Mouse (Mus musculus) embryonic facial prominence, embryonic 14.5 days (tissue): Measurements from ENCODE around the gene Arl15. TPM values are rescaled to one million over a fixed set of nuclear protein-coding genes. Genes with fewer than 3 reads are reported as not detected.
A peak's percentile ranks its signal among the peaks of the same experiment; 100 is the strongest.
"Not testable (repeated sequence)": the region's sequence is repeated elsewhere in the genome, so short reads cannot be mapped to it uniquely, and the experiment has no call there.

Experiments
- ATAC-seq: fragments of 200-750 bp; cut with Nextera tagmentation; 2 replicates; pipeline ENCODE4 v1.8.0; 2017; ENCODE audit warnings: low read depth, moderate number of reproducible peaks, moderate TSS enrichment
- DNase-seq: peaks from one replicate; pipeline ENCODE4 v3.0.0-alpha.2; 2015; ENCODE audit warnings: low spot score
- H3K27ac ChIP-seq: fragments of 300-500 bp; sonication (generic); replicated peaks from 2 replicates; pipeline ENCODE4 v1.5.1; 2014; ENCODE audit warnings: low read depth, mild to moderate bottlenecking, low read length, moderate library complexity
- H3K27me3 ChIP-seq: fragments of 300-500 bp; sonication (generic); replicated peaks from 2 replicates; pipeline ENCODE4 v1.6.1; 2014; ENCODE audit warnings: low read length; ENCODE audit not compliant: control insufficient read depth, insufficient read depth
- H3K36me3 ChIP-seq: fragments of 300-500 bp; sonication (generic); 2 replicates; pipeline ENCODE4 v1.6.1; 2014; ENCODE audit warnings: low read length, mixed read lengths; ENCODE audit not compliant: control insufficient read depth, insufficient read depth
- H3K4me1 ChIP-seq: fragments of 300-500 bp; sonication (generic); 2 replicates; pipeline ENCODE4 v1.6.1; 2014; ENCODE audit warnings: antibody characterized with exemption, low read length; ENCODE audit not compliant: control insufficient read depth, insufficient read depth
- H3K4me2 ChIP-seq: fragments of 300-500 bp; sonication (generic); 2 replicates; pipeline ENCODE4 v1.6.1; 2014; ENCODE audit warnings: low read depth, mild to moderate bottlenecking, low read length, moderate library complexity, mixed read lengths
- H3K4me3 ChIP-seq: fragments of 300-500 bp; sonication (generic); 2 replicates; pipeline ENCODE4 v1.5.1; 2014; ENCODE audit warnings: low read depth, mild to moderate bottlenecking, low read length
- H3K9ac ChIP-seq: fragments of 300-500 bp; sonication (generic); 2 replicates; pipeline ENCODE4 v1.6.1; 2014; ENCODE audit warnings: low read depth, mild to moderate bottlenecking, low read length, moderate library complexity, mixed read lengths
- H3K9me3 ChIP-seq: fragments of 300-500 bp; sonication (generic); 2 replicates; pipeline ENCODE4 v1.6.1; 2016; ENCODE audit warnings: low read length; ENCODE audit not compliant: control insufficient read depth
- WGBS: fragments of 180-500 bp; shearing (Covaris S2); extraction: QIAGEN DNeasy Blood & Tissue Kit; methylation state at CpG from one replicate; pipeline ENCODE4 v1.1.7; 2014; 5-methylcytosine and 5-hydroxymethylcytosine counted together
- polyA plus RNA-seq: library from polyadenylated mRNA; unstranded; fragments of >200 nt; fragmentation: Nextera tagmentation; extraction: Ambion mirVana; gene quantifications from 2 replicates; pipeline ENCODE4 v1.2.1, GENCODE M21; 2014

Gene Arl15
- polyA plus RNA-seq, 1 experiment from 2014 or later, result 8.2 TPM

DNA sequence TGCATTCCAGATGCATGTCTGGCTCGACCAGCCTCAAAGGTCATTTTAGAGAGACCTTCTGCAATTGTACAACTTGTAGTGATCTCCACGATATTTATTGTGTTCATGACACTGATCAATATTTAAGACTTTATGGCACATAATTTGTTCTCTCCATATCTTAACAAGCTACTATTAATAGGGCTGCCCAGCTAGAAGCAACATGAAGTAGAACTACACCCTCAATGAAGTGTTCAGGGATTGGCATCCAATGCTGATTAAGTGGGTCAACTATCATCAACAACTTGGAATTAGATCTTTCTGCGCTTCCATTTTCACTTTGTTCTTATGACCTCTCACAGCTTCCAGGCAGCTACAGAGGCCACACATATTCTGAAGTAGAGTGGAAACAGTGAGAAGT is 24.5 kb upstream of the Arl15 start:
- no peaks in the 10 kb centered on the region for H3K36me3 ChIP-seq
- no peak overlapping the region for H3K27ac ChIP-seq
- H3K4me3 ChIP-seq, result no peak overlapping the region
- 88% methylated on average over 3 of the region's 3 CpGs for WGBS
- H3K4me1 ChIP-seq, result peaks cover 2% of the 10 kb centered on the region; the same call in 1 of the 2 replicates
- H3K9ac ChIP-seq, result no peak overlapping the region
- DNase-seq (no peak), ATAC-seq (no peak)
- H3K4me2 ChIP-seq, result no peak overlapping the region
- H3K27me3 ChIP-seq, result no peaks in the 10 kb centered on the region
- no peaks in the 10 kb centered on the region for H3K9me3 ChIP-seq

GRCm38 (mm10) chr13:113770340-113770739 is 24.0 kb upstream of the Arl15 start:
- no peak overlapping the region for H3K9ac ChIP-seq
- H3K4me2 ChIP-seq, result no peak overlapping the region
- no peaks in the 10 kb centered on the region for H3K36me3 ChIP-seq
- H3K4me1 ChIP-seq, result peaks cover 4% of the 10 kb centered on the region; the same call in 1 of the 2 replicates
- 88% methylated on average over 5 of the region's 5 CpGs for WGBS
- no peaks in the 10 kb centered on the region for H3K27me3 ChIP-seq
- no peak overlapping the region for H3K27ac ChIP-seq
- H3K9me3 ChIP-seq, result no peaks in the 10 kb centered on the region
- DNase-seq (no peak), ATAC-seq (no peak)
- no peak overlapping the region for H3K4me3 ChIP-seq

- no peak for ATAC-seq
- 15% methylated on average over 1 of the region's 1 CpGs for WGBS
- Histone ChIP-seq H3K4me2 (no peak overlapping the region), H3K27me3 (no peaks in the 10 kb centered on the region), H3K4me1 (peaks cover 4% of the 10 kb centered on the region; the same call in 1 of the 2 replicates), H3K4me3 (no peak overlapping the region), H3K36me3 (no peaks in the 10 kb centered on the region), H3K9ac (no peak overlapping the region), H3K27ac (no peak overlapping the region), H3K9me3 (no peaks in the 10 kb centered on the region)
- no peak for DNase-seq
Measured at GRCm38 (mm10) chr13:113771340-113771739, 23.0 kb upstream of the Arl15 start.

- H3K9ac ChIP-seq, result no peak overlapping the region
- no peak overlapping the region for H3K4me2 ChIP-seq
- H3K4me3 ChIP-seq, result no peak overlapping the region
- ATAC-seq, result no peak
- H3K9me3 ChIP-seq, result no peaks in the 10 kb centered on the region
- peaks cover 10% of the 10 kb centered on the region; the same call in 1 of the 2 replicates for H3K4me1 ChIP-seq
- H3K36me3 ChIP-seq, result no peaks in the 10 kb centered on the region
- WGBS, result 83% methylated on average over 8 of the region's 8 CpGs
- no peak for DNase-seq
- H3K27me3 ChIP-seq, result no peaks in the 10 kb centered on the region
- peak overlapping the region; percentile 59 for H3K27ac ChIP-seq
Measured at GRCm38 (mm10) chr13:113774799-113775198, 19.5 kb upstream of the Arl15 start.

GRCm38 (mm10) chr13:113775244-113776140 is 18.8 kb upstream of the Arl15 start:
- peak overlapping the region; percentile 63 for H3K27ac ChIP-seq
- DNase-seq (peak; percentile 77), ATAC-seq (0 out of 2 replicates have a peak, but pooled peaks have one; percentile 18)
- no peaks in the 10 kb centered on the region for H3K9me3 ChIP-seq
- no peak overlapping the region for H3K4me3 ChIP-seq
- no peak overlapping the region for H3K4me2 ChIP-seq
- no peaks in the 10 kb centered on the region for H3K27me3 ChIP-seq
- H3K4me1 ChIP-seq, result peaks cover 10% of the 10 kb centered on the region; the same call in 1 of the 2 replicates
- no peak overlapping the region for H3K9ac ChIP-seq
- no peaks in the 10 kb centered on the region for H3K36me3 ChIP-seq
- 33% methylated on average over 10 of the region's 10 CpGs for WGBS

GRCm38 (mm10) chr13:113785803-113786202 is 8.5 kb upstream of the Arl15 start:
- WGBS, result 69% methylated on average over 5 of the region's 5 CpGs
- Histone ChIP-seq H3K27ac (no peak overlapping the region), H3K27me3 (no peaks in the 10 kb centered on the region), H3K36me3 (no peaks in the 10 kb centered on the region), H3K9ac (no peak overlapping the region), H3K9me3 (no peaks in the 10 kb centered on the region), H3K4me2 (no peak overlapping the region), H3K4me3 (no peak overlapping the region), H3K4me1 (no peaks in the 10 kb centered on the region)
- ATAC-seq (no peak), DNase-seq (no peak)

GRCm38 (mm10) chr13:113787136-113787535 is 7.2 kb upstream of the Arl15 start:
- H3K9ac ChIP-seq, result no peak overlapping the region
- ATAC-seq, result no peak
- 68% methylated on average over 8 of the region's 8 CpGs for WGBS

DNA sequence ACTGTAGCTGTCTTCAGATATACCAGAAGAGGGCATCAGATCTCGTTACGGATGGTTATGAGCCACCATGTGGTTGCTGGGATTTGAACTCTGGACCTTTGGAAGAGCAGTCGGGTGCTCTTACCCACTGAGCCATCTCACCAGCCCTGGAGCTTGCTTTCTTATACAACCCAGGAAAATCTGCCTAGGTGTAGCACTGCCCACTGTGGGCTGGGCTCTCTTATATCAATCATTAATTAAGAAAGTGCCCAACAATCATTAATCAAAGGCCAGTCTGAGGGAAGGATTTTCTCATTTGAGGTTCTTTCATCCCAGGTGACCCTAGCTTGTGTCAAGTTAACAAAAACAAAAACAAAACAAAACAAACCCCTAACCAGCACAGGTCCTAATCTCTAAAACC is 4.3 kb upstream of the Arl15 start:
- ATAC-seq, H3K27ac ChIP-seq, H3K9ac ChIP-seq, H3K4me1 ChIP-seq, DNase-seq, H3K9me3 ChIP-seq, H3K27me3 ChIP-seq, H3K4me2 ChIP-seq, H3K36me3 ChIP-seq, H3K4me3 ChIP-seq: not testable (repeated sequence)
- 86% methylated on average over 1 of the region's 3 CpGs for WGBS

More at GRCm38 (mm10) chr13:113787136-113787535, 7.2 kb upstream of the Arl15 start:
- no peak overlapping the region for H3K27ac ChIP-seq
- no peaks in the 10 kb centered on the region for H3K4me1 ChIP-seq
- peak; percentile 26 for DNase-seq
- H3K9me3 ChIP-seq, result no peaks in the 10 kb centered on the region
- no peaks in the 10 kb centered on the region for H3K36me3 ChIP-seq
- no peaks in the 10 kb centered on the region for H3K27me3 ChIP-seq
- H3K4me2 ChIP-seq, result no peak overlapping the region
- H3K4me3 ChIP-seq, result no peak overlapping the region
